Mouse (Mus musculus): ENCODE results near the gene Prr5.
"Not testable (repeated sequence)": the region's sequence is repeated elsewhere in the genome, so short reads cannot be mapped to it uniquely, and the experiment has no call there.

Prr5 gene

DNA sequence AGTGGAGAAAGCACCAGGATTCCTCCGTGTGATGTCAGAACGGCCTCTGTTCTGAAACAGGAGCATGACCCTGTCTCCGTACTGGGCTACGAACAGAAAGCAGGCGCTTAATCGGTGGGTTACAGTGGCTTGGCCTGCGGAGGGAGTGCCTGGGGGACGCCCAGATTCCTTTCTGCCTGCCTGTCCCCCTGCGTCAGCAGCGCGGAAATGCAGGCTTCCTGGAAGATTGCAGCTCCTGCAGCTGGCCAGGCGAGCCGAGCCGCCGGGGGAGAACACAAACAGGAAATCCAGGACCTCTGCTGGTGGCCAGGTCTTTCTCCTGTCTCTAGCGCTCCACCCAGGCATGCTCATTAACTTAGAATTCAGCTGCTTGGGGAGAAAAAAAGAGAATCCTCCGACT is 45.3 kb downstream of the Prr5 start:
- peak; percentile 55 for DNase-seq (ENCODE audit: low spot score)

- DNase-seq (ENCODE audit: low spot score), result no peak
These were observed 45.7 kb downstream of the Prr5 start for GRCm38 (mm10) chr15:84715132-84715531.

GRCm38 (mm10) chr15:84717570-84718270 is 48.3 kb downstream of the Prr5 start:
- not testable (repeated sequence) for DNase-seq (ENCODE audit: low spot score)

DNA sequence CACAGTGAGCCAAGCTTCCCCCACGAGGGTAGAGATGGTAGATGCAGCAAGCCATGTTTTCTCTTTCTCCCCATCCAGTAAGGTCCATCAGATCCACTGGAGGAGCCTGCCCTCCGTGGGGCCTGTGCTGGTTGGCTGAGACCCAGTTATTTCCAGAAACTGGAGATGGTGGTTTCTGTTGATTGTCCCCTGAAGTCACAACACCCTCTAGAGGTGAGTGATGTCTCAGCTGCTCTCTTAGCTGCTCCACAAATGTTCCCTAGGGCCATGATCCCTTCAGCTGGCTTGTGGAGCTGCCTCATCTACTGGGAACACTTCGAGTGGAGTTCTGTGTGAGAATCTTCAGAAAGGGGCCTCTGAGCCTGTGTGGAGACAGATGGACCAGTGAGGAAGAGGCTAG is 49.4 kb downstream of the Prr5 start:
- DNase-seq (ENCODE audit: low spot score), result no peak

DNA sequence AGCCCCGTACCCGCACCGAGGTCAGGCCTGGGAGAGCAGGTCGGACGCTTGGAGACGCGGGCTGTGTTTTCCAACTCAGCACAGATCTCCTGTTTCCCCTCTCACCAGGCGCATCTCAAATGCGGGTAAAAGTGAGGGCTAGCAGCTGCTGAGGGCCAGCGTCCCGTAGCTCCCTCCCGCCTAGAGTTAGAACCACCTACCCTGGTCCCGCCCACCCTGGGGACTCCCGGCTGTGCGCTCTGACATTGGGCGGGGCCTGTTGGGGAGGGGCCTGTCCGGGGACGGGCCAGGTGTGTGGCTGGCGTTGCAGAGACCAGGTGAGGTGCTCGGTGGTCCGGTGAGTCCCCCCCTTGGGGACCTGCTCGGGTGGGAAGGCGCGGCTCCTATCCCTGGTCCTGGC is 50.4 kb downstream of the Prr5 start, which contains the start of gene Arhgap8:
TSS of gene Arhgap8 (plus strand) at position 262 of the 400 bp plus-strand sequence.
- peak; percentile 41 for DNase-seq (ENCODE audit: low spot score)

DNA sequence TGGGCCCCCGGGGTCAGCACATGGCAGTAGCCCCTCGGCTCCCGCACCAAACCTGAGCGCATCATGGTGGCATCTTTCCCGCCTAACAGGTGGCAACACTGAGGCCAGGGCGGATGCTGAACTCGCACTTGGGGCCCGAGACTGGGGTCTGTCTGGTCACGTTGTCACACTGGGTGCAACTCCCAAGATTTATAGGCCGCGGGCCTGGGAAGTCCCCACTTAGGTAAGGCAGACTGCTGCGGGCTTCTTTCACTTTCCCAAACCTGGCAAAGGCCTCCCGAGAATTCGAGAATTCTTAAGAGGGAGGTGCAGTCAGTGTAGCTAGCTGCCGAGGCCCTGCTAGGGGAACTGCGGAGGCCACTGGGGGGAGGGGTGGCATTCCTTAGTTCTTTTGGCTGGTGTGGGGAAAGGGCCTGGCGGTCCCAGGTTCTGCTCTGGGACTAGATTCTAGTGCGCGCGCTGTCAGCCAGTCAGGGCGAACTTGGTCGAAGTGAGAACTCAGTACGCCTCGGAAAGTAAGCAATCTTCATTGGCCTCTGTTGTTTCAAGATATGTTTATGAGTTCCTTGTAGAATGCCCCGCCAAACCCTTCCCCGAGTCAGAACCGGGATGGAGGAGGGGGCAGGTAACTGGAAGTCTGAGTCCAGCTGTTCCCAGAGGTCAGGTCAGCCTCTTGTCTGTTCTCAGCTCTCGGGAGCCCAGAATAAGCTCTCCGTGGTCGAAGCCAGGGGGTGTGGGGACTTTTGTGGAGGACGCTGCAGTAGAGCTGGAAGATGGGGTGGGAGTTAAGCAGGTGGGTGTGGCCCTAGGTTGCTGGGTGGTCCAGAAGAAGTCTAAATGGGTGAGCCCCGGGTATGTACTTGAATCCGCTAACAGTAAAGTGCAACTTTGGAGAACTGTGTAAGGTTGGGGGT is 51.1 kb downstream of the Prr5 start:
- no peak for DNase-seq (ENCODE audit: low spot score)

DNA sequence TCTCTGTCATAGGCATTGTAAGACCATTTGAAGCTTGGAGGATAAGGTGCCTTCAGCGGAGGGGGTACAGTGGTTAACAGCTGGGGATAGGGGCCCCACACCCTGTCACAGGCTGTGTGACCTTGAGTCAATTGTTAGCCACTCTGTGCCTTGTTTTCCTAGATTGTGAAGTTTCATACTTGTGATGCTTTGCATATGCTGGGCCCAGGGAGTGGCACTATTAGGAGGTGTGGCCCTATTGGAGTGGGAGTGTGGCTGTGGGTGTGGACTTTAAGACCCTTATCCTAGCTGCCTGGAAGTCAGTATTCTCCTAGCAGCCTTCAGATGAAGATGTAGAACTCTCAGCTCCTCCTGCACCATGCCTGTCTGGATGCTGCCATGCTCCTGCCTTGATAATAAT is 54.2 kb downstream of the Prr5 start:
- DNase-seq (ENCODE audit: low spot score), result not testable (repeated sequence)

GRCm38 (mm10) chr15:84724199-84724598 is 54.8 kb downstream of the Prr5 start:
- no peak for DNase-seq (ENCODE audit: low spot score)

DNA sequence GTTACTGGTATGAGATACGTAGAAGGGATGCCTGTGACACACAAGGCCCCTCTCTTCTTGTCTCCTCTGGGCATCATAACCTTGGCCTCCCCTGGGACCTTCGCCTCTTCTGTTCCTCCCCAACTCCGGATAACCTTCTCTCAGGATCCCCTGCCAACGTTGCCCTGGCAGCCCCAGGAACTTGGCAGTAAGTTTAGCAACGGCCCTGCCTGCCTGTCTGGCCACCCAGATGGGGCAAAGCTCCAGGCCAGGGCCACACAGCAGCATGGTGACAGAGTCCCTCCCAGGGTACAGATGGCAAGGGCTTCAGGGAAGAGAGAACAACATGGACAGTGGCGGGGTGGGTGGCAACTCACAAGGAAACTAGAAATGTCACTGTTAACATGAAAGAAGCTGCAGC is 60.3 kb downstream of the Prr5 start:
- no peak for DNase-seq (ENCODE audit: low spot score)

GRCm38 (mm10) chr15:84730893-84731292 is 61.5 kb downstream of the Prr5 start:
- DNase-seq (ENCODE audit: low spot score), result no peak

- no peak for DNase-seq (ENCODE audit: low spot score)
These were observed 62.4 kb downstream of the Prr5 start for GRCm38 (mm10) chr15:84731676-84732424.

DNA sequence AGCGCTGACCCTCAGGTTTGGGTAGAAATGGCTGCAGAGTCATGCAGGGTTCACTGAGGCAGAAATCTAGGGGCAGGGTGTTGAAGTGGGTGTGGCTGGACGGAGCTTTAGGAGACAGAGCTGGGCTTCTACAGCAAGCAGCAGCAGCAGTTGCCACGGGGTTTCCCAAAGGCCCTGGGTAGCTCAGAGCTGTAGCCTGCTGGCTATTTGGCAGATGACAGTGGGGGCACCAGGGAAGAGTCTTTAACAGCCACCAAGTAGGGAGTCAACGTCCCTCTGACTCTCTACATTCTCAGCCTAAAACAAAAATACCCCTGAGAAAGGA is 63.0 kb downstream of the Prr5 start:
- DNase-seq (ENCODE audit: low spot score), result no peak

- no peak for DNase-seq (ENCODE audit: low spot score)
These were observed 67.0 kb downstream of the Prr5 start for GRCm38 (mm10) chr15:84736346-84736993.

DNA sequence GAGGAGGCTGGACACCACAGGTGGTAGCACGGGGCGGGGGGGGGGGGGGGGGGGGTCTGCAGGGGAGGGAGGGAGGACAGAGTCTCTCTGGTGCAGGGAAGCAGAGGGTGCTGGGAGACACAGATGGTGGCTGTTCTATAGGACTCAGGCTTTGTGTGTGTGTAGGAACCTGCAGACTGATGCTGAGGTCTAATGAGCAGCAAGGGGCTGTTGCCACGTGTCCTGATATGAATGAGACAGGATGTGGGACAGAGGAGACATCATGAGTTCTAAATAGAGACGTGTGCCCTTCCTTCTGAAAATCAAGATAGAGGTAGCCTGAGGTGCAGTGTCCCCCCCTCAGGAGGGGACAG is 67.5 kb downstream of the Prr5 start:
- DNase-seq (ENCODE audit: low spot score), result no peak

GRCm38 (mm10) chr15:84738246-84738645 is 68.8 kb downstream of the Prr5 start:
- no peak for DNase-seq (ENCODE audit: low spot score)

GRCm38 (mm10) chr15:84741573-84741972 is 72.2 kb downstream of the Prr5 start:
- no peak for DNase-seq (ENCODE audit: low spot score)

DNA sequence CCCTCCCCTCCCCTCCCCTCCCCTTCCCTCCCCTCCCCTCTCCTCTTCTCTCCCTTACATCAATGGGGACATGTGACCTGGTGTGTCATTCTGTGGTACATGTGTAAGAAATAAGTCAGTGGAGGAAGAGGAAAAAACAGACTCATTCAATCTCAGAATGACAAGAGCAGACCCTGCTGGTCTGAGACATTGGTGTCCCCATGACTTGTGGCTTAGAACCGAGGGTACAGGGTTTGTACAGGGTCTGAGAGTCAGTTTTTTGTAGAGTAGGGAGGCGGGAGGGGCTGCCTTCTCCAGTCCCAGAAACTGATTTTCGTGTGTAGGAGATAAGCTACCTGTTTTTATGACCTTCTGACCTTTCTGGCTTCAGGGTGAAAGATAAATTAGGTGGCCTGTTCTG is 73.9 kb downstream of the Prr5 start:
- no peak for DNase-seq (ENCODE audit: low spot score)

GRCm38 (mm10) chr15:84744308-84744707 is 74.9 kb downstream of the Prr5 start:
- no peak for DNase-seq (ENCODE audit: low spot score)

GRCm38 (mm10) chr15:84745831-84746230 is 76.4 kb downstream of the Prr5 start:
- DNase-seq (ENCODE audit: low spot score), result no peak
